Mouse (Mus musculus) c-Kit-positive CD71-negative TER-119-negative erythroid progenitor cells, embryonic 14.5 days (primary cell): ENCODE data around the gene Sorbs1.
A peak's percentile ranks its signal among the peaks of the same experiment; 100 is the strongest.

Experiments used
- DNase-seq: peaks from one replicate; pipeline ENCODE4 v3.0.0-alpha.2; 2013; ENCODE audit warnings: low read depth

Sorbs1 gene

DNA sequence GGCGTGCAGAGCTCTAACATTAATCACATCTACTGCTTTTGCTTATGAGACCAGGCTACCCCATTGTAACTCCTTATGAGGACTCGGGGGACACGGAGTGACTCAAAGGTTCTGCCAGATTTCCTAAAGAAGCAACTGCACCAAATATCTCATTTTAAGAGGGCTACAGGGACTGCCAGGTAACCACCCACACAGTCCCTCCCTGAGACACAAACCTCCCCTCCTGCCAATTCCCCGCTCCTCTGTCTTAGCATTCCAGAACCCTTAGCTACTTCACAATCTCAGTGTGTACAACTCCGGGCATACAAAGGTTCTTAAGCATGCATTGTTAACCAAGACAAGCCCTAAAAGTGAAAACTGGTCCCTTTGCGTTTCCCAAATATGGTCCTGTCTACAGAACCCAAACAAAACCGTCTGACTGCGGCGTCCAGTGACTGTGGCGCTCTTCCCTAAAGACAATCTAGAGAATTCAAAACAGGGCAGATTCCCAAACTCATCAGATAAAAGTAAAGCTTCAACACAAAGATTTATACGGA is 104.0 kb downstream of the Sorbs1 start:
- DNase-seq = no peak

DNA sequence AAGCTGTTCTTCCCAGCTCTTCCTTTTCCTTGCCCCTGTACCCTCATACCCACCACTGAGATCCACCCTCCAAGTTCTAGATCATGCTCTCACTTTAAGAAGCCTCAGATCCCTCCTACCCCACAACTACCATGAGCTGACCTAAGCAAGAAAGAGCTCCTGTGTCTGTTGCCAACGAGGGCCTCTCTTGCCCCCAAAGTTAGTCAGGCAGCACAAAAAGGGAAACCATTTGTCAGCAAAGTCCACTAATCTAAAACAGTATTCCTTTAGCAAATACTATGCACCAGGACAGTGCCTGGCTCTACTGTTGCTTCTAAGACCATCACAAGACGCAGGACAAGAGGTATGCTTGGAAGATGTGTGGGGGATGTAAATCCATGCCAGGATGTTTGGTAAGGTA is 106.4 kb downstream of the Sorbs1 start:
- no peak for DNase-seq

DNA sequence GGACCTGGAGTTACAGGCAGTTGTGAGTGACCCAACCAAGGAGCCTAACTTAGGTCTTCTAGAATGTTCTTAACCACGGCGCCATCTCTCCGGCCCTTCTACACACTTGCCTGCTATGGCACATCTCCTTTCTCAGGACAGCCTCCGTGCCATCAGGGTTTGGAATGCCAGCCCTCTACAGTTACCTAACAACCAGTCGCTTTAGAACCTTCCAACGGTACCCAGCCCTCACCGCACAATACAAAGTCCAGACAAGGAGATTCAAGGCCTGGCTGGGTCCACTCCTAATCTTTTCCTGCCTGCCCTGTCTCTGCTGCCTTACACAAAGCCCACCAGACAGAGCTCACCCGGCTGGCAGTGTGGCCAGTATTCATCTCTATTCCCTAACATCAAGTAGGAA is 106.9 kb downstream of the Sorbs1 start:
- DNase-seq = no peak

DNA sequence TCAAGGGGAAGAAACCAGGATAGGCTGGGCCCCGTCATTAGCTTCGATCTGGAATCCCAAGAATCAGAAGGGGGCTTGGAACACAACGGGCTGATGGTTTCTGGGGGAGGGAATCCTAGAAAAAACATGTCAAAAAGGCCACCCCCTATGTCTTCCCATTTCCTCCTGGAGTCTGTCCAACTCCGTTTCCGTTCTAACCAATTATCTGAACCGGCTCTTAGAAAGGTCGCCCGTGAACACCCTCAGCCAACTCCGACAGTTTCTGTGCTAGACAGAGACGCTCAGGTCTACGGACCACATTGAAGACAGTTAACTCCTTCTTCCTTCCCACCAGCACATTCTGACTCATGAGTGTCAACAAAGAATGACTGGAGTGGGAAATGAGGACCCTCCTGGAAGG is 107.8 kb downstream of the Sorbs1 start:
- no peak for DNase-seq

DNA sequence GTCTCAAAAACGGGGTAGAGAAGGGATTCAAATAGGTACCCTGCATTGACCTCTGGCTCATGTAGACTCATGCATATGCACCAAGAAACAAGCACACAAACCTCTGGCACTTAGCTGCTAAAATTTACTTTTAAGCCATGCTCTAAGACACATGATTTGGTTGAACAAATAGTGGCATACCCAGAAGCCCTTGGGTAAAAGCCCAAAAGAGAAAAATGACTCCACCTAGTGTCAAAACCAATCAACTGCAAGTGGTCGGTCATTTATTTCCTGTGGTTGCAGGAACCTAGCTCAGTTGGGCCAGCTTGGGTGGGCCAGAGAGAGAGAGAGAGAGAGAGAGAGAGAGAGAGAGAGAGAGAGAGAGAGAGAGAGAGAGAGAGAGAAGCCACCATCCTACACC is 109.0 kb downstream of the Sorbs1 start:
- no peak for DNase-seq

DNA sequence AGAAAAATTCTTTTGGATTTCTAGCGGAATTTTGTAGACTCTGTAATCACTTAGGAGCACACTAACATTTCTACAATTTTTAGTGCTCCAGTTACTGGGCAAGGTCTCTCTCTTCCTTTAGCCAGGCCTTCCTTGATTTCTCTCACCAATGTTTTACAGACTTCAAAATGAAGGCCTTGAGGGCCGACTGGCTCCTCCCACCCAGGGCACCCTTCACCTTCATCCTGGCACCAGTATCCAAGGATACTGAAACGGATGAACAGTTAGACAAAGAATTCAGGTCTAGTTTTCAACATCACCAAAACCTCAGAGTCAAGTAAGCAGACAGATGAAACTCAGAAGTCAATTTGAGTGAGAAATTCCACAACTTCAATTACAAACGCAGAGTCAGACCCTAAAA is 109.6 kb downstream of the Sorbs1 start:
- DNase-seq = no peak

DNA sequence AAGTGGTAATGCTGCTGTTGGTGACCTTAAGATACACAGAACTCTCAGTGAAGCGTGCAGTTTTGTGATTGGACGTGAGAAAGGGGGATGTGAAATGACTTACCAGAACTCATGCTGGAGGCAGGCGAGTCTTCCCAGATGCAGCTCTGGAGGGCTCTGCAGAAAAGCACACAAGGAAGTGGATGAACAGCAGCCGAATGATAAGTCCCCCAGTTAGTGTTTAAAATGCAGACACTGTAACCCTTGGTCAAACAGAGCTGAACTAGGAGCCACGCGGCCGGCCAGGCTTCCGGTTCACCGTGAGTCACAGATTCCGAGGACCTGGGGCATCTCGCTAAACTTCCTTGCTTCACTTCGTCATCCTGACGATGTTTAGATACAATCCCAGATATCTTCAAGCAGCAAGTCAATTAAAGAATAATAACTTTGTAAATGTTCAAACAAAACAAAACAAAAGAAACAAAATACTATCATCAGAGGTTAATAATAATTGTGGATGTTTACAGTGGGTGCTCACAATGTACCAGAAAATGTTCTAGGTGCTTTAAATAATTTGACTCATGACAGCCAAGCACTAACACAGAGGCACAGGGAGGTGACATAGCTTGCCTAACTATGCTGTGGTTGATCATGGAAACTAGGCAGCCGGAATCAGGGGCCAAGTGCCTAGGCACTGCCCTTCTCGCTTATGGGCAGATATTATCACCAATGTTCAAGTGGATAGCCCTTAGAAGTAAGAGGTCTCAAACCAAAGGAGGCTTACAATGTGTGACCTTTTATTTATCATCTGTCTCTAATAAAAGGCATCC is 111.2 kb downstream of the Sorbs1 start:
- no peak for DNase-seq

DNA sequence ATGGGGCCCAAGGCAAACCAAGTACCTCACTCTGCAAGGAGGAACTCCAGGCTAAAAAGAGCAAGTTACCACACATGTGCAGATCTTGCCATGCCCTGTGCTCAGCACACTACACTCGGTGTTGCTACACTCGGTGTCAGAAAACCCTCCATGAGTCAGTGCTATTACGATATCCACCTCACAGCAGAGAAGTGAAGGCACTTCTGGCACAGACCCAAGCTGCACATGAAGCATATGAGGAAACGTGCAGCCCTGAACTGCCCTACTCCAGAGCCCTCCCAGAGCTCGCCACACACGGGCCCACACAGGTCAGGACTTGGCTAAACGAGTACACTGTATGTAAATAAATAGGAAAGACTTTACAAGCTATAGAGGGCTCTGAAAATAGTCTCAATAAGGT is 112.4 kb downstream of the Sorbs1 start:
- peak; percentile 50 for DNase-seq

DNA sequence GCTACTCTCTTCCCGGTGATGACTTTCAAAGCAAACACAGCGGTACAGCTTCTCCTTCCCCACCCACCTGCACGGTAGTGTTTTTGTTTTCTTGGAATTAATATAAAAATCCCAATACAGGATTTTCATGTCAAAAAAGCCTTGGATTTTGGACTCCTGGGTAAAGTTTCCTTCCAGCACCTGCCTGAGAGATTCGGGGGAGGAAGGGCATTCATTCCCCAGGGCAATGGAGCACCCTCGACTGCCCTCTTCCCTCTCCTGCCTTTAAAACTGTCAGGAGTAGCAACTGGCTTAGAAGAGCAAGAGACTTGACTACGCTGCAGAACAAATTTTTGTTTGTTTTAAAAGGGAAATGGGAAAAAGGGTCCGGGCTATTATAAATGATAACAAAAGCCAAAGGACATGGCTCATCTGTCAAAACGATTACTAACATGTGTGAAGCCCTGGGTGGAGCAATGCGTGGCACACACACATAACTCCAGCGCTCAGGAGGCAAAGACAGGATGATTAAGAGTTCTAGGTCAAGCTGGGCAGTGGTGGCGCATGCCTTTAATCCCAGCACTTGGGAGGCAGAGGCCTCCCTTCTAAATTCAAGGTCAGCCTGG is 113.1 kb downstream of the Sorbs1 start:
- DNase-seq = no peak

DNA sequence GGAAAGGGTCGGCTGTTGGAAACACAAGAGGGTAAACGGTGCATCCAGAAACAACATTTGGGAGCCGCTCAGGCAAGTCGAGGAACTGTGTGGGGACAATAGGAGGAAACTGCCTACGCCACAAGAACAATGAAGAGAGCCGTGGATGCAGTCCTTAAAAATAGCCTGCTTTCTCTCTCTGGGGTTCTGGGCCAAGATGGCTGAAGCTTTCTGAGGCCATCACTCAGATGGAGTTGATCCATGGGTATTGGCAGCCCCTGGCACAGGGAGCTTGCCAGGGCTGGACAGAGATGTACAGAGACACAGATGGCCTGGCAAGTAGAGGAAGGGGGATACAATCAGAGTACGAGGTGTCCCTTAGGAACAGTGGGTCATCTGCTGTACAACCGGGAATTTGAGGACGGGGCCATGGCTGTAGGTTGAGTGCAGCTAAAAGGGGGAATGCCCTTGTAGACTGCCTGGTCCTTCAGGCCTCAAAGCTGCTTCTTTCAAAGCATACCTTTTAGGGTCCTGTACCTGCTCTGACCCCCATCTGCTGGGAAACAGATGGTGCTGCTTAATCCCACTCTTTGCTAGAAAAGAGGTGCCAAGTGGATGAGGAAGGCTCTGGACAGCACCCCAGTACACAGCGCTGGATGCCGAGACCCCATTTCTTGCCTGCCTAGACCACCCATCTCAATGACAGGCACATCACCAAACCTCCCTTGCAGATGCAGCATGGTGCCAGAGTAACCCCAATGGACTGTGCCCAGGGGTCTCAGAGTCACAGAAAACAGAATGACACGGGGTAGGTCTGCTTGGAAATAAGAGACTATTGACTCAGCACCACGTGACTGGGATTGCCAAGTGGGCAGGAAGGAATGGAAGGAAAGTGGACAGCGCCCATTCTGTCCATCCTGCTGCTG is 117.6 kb downstream of the Sorbs1 start:
- DNase-seq = no peak

DNA sequence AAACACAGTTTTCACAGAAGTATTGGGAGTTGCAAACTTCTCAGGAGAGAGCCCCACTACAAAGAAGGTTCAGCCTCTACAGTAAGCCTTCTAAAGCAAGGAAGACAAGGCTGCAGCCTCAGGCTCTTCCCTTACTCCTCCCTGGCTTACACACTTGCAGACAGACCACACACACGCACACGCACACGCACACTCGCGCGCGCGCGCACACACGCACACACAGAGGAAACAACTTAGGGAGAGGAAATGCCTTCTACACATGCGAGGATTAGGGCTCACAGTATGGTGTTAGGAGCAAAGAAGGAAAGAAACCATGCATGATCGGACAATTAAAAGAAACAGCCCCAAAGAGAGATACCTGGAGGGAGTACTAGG is 118.3 kb downstream of the Sorbs1 start:
- no peak for DNase-seq

DNA sequence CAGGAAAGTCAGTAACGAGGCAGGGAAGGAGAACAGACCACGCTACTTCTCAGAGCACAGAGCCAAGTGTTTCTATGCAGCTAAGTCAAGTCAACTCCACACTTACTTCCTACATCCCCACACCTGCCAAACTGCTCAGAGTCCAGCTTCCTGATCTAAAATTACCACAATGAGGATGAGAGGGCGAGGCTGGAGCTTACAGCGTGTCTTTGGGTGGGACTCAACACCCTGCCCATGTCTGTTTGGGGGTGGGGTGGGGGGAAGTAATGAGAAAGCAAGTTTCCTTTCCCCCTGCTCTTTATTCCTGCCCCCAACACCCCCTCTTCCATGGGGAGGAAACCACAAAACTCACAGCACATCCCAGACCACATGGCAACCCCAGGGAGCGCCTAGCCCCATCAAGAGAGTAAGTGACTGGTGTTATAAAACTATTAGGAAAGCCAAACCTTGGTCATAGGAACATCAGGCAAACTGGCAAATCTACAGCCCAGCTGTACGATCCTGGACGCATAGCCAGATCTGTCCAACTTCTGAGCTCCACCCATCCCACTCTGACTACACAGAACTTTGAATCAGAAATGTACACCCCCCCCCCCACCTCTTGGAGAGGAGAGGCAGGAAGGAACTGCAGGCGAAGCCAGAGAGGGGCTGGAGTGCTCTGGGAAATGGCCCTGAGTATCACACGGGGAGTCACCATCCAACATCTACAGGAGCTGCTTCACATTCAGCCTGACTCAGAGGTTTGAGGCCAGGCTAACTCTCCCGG is 118.8 kb downstream of the Sorbs1 start:
- DNase-seq = no peak

DNA sequence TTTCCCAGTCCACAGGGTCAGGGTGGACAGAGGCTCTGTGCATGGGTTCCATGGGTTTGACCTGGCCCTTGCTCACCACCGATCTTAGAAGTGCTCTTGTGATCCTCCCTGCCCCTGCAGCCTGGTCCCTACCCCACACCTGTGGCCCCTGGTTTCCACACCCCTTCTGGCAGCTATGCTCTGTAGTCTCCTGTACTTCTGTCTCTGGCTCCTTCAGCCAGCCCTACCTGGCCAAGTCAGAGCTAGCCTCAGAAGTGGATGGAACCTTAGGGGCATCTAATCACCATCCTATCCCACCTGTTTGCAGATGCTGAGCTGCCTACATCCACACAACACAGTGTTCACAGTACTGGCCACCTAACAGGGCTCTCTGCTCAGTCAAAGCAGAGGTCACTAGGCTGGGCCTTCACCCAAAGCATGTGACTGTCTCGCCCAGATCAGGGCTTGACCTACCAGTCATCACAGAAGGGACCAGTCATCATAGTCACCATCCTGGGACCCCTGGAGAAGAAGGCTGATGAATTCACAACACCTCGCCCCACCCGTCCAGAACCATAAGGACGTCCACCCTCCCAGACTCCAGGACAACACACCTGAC is 120.7 kb downstream of the Sorbs1 start:
- DNase-seq = no peak

DNA sequence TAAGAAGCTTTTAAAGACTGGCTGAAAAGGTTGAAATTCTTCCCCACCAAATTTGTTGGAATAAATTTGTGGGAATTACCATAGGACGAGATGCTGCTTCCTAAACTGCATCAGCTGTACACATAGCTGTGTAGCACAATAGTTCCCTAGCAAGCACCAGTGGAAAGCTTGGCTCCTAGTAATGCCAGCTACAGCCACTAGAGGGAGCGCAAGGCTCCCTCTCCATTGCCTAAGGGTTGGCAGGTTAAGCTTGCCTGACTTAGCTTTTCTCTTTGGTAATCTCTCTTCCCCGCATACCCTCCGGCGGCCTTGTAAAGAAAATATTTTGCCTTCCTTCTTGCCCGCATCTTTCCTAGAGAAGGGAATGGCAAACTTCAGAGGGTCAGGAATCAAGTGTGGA is 122.1 kb downstream of the Sorbs1 start:
- DNase-seq = peak; percentile 73

DNA sequence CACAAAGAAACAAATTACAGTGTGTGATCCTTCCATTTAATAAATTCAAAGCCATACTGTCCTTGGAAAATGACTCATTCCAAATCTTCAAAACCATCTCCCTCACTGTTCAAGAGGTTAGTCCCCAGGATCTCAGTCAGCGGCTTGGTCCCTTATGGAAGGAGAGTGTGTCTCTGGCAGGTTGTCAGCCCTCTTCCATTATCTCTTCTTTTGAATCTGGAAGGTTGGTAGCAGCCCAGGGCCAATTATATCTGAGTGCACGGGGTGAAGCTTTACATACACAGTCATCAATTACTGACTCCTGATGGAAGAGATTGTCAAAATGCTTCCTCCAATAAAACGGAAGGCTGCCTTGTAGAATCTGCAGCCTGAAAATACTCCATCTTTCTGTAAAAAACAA is 126.7 kb downstream of the Sorbs1 start:
- no peak for DNase-seq

DNA sequence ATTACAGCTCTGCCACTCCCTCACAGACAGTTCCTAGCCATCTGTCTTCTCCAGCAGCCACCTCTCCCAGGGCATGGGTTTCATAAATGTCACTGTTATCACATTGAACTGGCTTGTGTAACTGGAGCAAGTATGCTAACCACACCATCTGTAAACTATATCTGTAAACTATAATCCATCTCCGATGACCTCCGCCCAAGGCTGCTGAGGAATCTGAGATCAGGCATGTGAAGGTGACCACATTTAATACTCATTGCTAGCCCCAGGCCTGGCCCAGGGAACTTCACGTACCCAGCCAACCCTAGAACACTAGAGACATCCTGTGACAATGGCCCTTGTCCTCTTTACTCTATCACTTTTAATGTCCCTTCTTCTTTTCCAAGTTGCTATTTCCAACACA is 128.2 kb downstream of the Sorbs1 start:
- DNase-seq = no peak

DNA sequence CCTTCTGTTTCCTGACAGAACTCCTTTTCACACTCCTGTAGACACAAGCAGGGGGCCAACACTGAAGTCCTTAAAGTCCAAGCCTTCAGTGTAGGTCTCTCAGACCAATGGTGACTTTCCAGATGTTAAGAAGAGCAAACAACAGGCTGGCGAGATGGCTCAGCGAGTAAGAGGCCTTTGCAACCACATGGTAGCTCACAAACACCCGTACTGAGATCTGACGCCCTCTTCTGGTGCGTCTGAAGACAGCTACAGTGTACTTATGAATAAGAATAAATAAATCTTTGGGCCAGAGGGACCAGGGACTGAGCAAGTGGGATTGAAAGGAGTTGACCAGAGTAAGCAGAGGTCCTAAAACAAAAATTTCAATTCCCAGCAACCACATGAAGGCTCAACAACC is 129.6 kb downstream of the Sorbs1 start:
- DNase-seq = no peak

DNA sequence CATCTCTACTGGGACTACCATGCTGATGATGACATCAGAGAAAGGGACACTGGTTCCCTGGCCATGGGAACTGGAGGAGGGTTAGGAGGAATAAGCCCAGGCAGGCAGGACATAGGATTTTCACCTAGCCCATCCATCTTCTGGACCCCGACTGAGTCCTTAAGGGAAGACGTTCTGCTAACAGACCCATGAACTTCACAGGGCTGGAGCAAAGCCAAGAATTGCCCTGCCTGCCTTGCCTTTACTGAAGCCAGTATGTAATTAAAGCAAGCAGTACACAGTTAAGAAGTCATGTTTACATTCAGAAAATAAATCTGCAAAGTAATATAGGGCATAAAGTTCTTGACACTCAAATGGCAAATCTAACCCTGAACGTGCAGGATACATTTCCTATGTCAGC is 132.9 kb downstream of the Sorbs1 start:
- no peak for DNase-seq

DNA sequence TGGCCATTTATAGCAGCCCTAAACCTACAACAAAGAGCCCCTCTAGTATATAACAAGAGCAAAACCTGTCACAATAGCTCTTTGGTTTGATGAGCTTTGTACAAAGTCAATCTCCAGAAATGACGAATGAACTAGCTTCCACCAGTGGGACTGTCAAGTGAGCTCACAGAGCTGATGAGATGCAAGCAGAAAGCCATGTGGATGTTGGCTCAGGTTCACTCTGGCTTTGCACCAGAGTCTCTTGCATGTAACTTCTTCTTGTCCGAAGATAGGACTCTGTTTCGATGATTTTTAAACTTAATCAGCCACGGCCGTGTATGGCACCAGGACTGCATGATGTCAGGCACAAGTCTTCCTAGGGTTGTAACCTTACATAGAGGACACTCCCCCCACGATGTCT is 133.6 kb downstream of the Sorbs1 start:
- DNase-seq = no peak

DNA sequence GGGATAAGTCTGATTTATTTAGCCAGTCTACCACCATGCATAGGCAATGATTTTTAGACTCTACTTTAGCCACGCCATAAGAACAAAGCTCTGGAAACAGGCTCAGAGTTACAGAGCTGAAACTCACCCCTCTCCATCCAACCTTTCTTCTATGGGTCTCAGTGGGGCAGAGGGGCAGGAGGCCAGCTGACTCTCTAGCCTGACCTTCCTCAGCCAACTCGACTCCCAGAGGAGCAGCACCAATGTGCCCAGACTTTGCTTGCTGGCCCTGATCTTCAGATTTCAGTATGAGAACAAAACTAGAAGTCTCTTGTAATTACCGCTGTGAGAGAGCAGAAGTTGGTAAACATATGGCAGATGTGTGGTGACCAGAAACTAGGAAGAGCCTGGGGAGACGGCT is 134.5 kb downstream of the Sorbs1 start:
- no peak for DNase-seq

DNA sequence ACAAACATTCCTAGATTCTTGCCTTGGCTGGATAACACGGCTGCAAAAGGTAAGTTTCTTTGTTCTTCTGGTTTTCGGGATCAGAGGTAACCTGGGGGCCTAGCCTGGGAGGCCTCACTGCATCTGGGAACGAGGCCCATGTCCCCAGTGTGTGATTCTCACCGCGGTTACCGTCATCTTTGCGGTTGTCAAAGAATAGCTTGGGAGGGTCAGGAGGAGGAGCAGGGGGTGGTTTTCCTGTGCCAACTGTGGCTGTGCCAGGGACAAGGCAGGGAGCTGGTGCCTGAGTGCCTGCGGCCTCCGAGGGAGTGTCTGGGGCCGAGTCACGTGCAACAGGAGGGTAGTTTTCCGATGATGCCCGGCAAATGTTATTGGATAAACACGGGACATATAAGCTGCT is 135.9 kb downstream of the Sorbs1 start:
- DNase-seq = no peak
